Mouse (Mus musculus): ENCODE results near the gene Aadacl3. TPM values are rescaled to one million over a fixed set of nuclear protein-coding genes. Genes with fewer than 3 reads are reported as not detected.

Aadacl3 gene
- not detected in 2 replicates for polyA plus RNA-seq (2011; ENCODE audit: insufficient read length, low read depth, missing spikeins)

- TF ChIP-seq POLR2A (IDR thresholded peaks at IDR 0.05; ENCODE audit: low read depth, low read length) (no peak), CTCF (IDR thresholded peaks at IDR 0.05; ENCODE audit: borderline replicate concordance, insufficient read depth, low read length) (no peak)
Observed at GRCm38 (mm10) chr4:144463656-144464055, at the start of gene Aadacl3. Gene Aadacl3, minus strand, starts transcription at chr4:144463756.

GRCm38 (mm10) chr4:144506518-144506917, 43.0 kb upstream of the Aadacl3 start:
- no peaks in the 10 kb centered on the region for H3K4me1 ChIP-seq (ENCODE audit: control insufficient read depth, insufficient read depth, low read length)
- TF ChIP-seq CTCF (IDR thresholded peaks at IDR 0.05; ENCODE audit: borderline replicate concordance, insufficient read depth, low read length) (no peak), POLR2A (IDR thresholded peaks at IDR 0.05; ENCODE audit: low read depth, low read length) (no peak)
- H3K27ac ChIP-seq (ENCODE audit: insufficient read depth, low read length) = no peak overlapping the region
- H3K4me3 ChIP-seq (ENCODE audit: insufficient read depth, low read length) = no peak overlapping the region

More at GRCm38 (mm10) chr4:144463656-144464055, at the start of gene Aadacl3:
- H3K4me3 ChIP-seq (ENCODE audit: insufficient read depth, low read length) = no peak within 1 kb of the TSS
- H3K27ac ChIP-seq (ENCODE audit: insufficient read depth, low read length) = no peak within 1 kb of the TSS
- no peaks in the 10 kb centered on the region for H3K4me1 ChIP-seq (ENCODE audit: control insufficient read depth, insufficient read depth, low read length)

GRCm38 (mm10) chr4:144493331-144493730, 29.8 kb upstream of the Aadacl3 start:
- TF ChIP-seq POLR2A (IDR thresholded peaks at IDR 0.05; ENCODE audit: low read depth, low read length) (no peak), CTCF (IDR thresholded peaks at IDR 0.05; ENCODE audit: borderline replicate concordance, insufficient read depth, low read length) (no peak)
- no peak overlapping the region for H3K4me3 ChIP-seq (ENCODE audit: insufficient read depth, low read length)
- no peaks in the 10 kb centered on the region for H3K4me1 ChIP-seq (ENCODE audit: control insufficient read depth, insufficient read depth, low read length)
- no peak overlapping the region for H3K27ac ChIP-seq (ENCODE audit: insufficient read depth, low read length)

GRCm38 (mm10) chr4:144468091-144468490, 4.5 kb upstream of the Aadacl3 start:
- no peak overlapping the region for H3K4me3 ChIP-seq (ENCODE audit: insufficient read depth, low read length)
- no peaks in the 10 kb centered on the region for H3K4me1 ChIP-seq (ENCODE audit: control insufficient read depth, insufficient read depth, low read length)
- no peak overlapping the region for H3K27ac ChIP-seq (ENCODE audit: insufficient read depth, low read length)
- TF ChIP-seq POLR2A (IDR thresholded peaks at IDR 0.05; ENCODE audit: low read depth, low read length) (no peak), CTCF (IDR thresholded peaks at IDR 0.05; ENCODE audit: borderline replicate concordance, insufficient read depth, low read length) (no peak)

- no peak overlapping the region for H3K27ac ChIP-seq (ENCODE audit: insufficient read depth, low read length)
- no peaks in the 10 kb centered on the region for H3K4me1 ChIP-seq (ENCODE audit: control insufficient read depth, insufficient read depth, low read length)
- no peak for TF ChIP-seq POLR2A (IDR thresholded peaks at IDR 0.05; ENCODE audit: low read depth, low read length)
- TF ChIP-seq CTCF (IDR thresholded peaks at IDR 0.05; ENCODE audit: borderline replicate concordance, insufficient read depth, low read length) = no peak
- H3K4me3 ChIP-seq (ENCODE audit: insufficient read depth, low read length) = no peak overlapping the region
Observed at GRCm38 (mm10) chr4:144465206-144465605, 1.6 kb upstream of the Aadacl3 start.

GRCm38 (mm10) chr4:144453217-144453616, 10.3 kb downstream of the Aadacl3 start, which contains the start of gene Gm9944:
Gene Gm9944, minus strand, starts transcription at chr4:144453317.
- Histone ChIP-seq H3K4me1 (ENCODE audit: control insufficient read depth, insufficient read depth, low read length) (no peaks in the 10 kb centered on the region), H3K27ac (ENCODE audit: insufficient read depth, low read length) (no peak within 1 kb of the TSS), H3K4me3 (ENCODE audit: insufficient read depth, low read length) (no peak within 1 kb of the TSS)
- TF ChIP-seq POLR2A (IDR thresholded peaks at IDR 0.05; ENCODE audit: low read depth, low read length) = no peak
- no peak for TF ChIP-seq CTCF (IDR thresholded peaks at IDR 0.05; ENCODE audit: borderline replicate concordance, insufficient read depth, low read length)

GRCm38 (mm10) chr4:144448546-144448945, 15.0 kb downstream of the Aadacl3 start:
- Histone ChIP-seq H3K27ac (ENCODE audit: insufficient read depth, low read length) (no peak overlapping the region), H3K4me1 (ENCODE audit: control insufficient read depth, insufficient read depth, low read length) (no peaks in the 10 kb centered on the region), H3K4me3 (ENCODE audit: insufficient read depth, low read length) (no peak overlapping the region)
- TF ChIP-seq POLR2A (IDR thresholded peaks at IDR 0.05; ENCODE audit: low read depth, low read length) (no peak), CTCF (IDR thresholded peaks at IDR 0.05; ENCODE audit: borderline replicate concordance, insufficient read depth, low read length) (no peak)

- no peaks in the 10 kb centered on the region for H3K4me1 ChIP-seq (ENCODE audit: control insufficient read depth, insufficient read depth, low read length)
- no peak for TF ChIP-seq CTCF (IDR thresholded peaks at IDR 0.05; ENCODE audit: borderline replicate concordance, insufficient read depth, low read length)
- no peak for TF ChIP-seq POLR2A (IDR thresholded peaks at IDR 0.05; ENCODE audit: low read depth, low read length)
- H3K27ac ChIP-seq (ENCODE audit: insufficient read depth, low read length) = no peak overlapping the region
- no peak overlapping the region for H3K4me3 ChIP-seq (ENCODE audit: insufficient read depth, low read length)
Observed at GRCm38 (mm10) chr4:144441582-144441981, 22.0 kb downstream of the Aadacl3 start.

- no peak overlapping the region for H3K27ac ChIP-seq (ENCODE audit: insufficient read depth, low read length)
- no peak overlapping the region for H3K4me3 ChIP-seq (ENCODE audit: insufficient read depth, low read length)
- TF ChIP-seq CTCF (IDR thresholded peaks at IDR 0.05; ENCODE audit: borderline replicate concordance, insufficient read depth, low read length) (no peak), POLR2A (IDR thresholded peaks at IDR 0.05; ENCODE audit: low read depth, low read length) (no peak)
- H3K4me1 ChIP-seq (ENCODE audit: control insufficient read depth, insufficient read depth, low read length) = no peaks in the 10 kb centered on the region
Observed at GRCm38 (mm10) chr4:144441095-144441494, 22.5 kb downstream of the Aadacl3 start.

- Histone ChIP-seq H3K4me1 (ENCODE audit: control insufficient read depth, insufficient read depth, low read length) (no peaks in the 10 kb centered on the region), H3K27ac (ENCODE audit: insufficient read depth, low read length) (no peak within 1 kb of the TSS), H3K4me3 (ENCODE audit: insufficient read depth, low read length) (no peak within 1 kb of the TSS)
- TF ChIP-seq CTCF (IDR thresholded peaks at IDR 0.05; ENCODE audit: borderline replicate concordance, insufficient read depth, low read length) = no peak
Observed at GRCm38 (mm10) chr4:144438672-144439071, 24.9 kb downstream of the Aadacl3 start, which contains the start of gene 1700012P22Rik. Gene 1700012P22Rik, minus strand, starts transcription at chr4:144438772.

Measured in embryonic fibroblast, embryonic 13.5 days (primary cell).